Mouse (Mus musculus) embryonic facial prominence, embryonic 10.5 days (tissue): Measurements from ENCODE around the gene Vps52. TPM values are rescaled to one million over a fixed set of nuclear protein-coding genes. Genes with fewer than 3 reads are reported as not detected.

Source experiments
- DNase-seq: peaks from one replicate; pipeline ENCODE4 v3.0.0-alpha.2; 2017; ENCODE audit warnings: low spot score
- H3K27ac ChIP-seq: fragments of 300-500 bp; sonication (generic); replicated peaks from 2 replicates; pipeline ENCODE4 v1.5.1; 2016; ENCODE audit warnings: mild to moderate bottlenecking
- H3K27me3 ChIP-seq: fragments of 300-500 bp; sonication (generic); replicated peaks from 2 replicates; pipeline ENCODE4 v1.6.1; 2016; ENCODE audit warnings: low read depth, mild to moderate bottlenecking; ENCODE audit not compliant: poor library complexity, severe bottlenecking
- H3K36me3 ChIP-seq: fragments of 300-500 bp; sonication (generic); replicated peaks from 2 replicates; pipeline ENCODE4 v1.6.1; 2016; ENCODE audit warnings: mild to moderate bottlenecking, moderate library complexity
- H3K4me1 ChIP-seq: fragments of 300-500 bp; sonication (generic); 2 replicates; pipeline ENCODE4 v1.6.1; 2016
- H3K4me3 ChIP-seq: fragments of 300-500 bp; sonication (generic); 2 replicates; pipeline ENCODE4 v1.5.1; 2016; ENCODE audit warnings: mild to moderate bottlenecking, moderate library complexity
- H3K9me3 ChIP-seq: fragments of 300-500 bp; sonication (generic); 2 replicates; pipeline ENCODE4 v1.6.1; 2016; ENCODE audit warnings: mild to moderate bottlenecking
- whole genome bisulfite sequencing: fragments of 180-500 bp; shearing (Covaris S2); methylation state at CpG from one replicate; pipeline ENCODE4 v1.1.7; 2016; 5-methylcytosine and 5-hydroxymethylcytosine counted together
- polyA plus RNA-seq: library from polyadenylated mRNA; unstranded; fragments of >200 nt; fragmentation: Nextera tagmentation; extraction: Ambion mirVana; gene quantifications from 2 replicates; pipeline ENCODE4 v1.2.1, GENCODE M21; 2016

The Vps52 gene
- polyA plus RNA-seq, 1 experiment from 2014 or later, result 48.2 TPM

DNA sequence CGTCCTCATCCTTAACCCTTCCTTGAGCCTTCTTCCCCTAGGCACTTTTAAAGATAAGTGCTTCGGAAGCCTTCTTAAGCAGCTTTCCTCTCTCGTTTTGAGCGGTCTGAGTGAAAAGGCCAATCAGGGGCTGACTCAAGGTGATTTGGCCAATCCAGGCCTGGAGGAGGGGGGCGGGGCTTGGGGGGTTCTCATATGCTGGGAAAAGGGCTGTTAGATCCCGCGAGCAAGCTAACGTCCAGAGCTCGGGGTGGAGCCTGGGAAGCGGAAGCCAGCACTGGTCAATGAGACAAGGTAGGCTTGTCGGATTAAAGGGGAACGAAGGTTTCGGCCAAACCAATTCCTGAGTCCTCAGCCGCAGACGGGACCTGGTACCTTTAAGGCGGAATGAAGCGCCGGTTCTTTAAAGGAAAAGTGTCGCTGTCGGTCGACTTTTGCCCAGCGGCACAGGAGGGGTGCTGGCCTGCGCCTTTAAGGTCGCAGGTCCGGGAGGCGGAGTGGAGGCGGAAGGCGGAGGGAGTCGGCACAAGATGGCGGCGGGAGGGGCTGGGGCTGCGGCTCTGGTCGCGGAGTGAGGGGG lies 39.9 kb upstream of the Vps52 start, which contains the start of the genes Tapbp and Zbtb22:
Gene Tapbp (plus strand): TSS at position 229 of the 580 bp plus-strand sequence.
Gene Zbtb22 (plus strand): TSS at position 234 of the 580 bp plus-strand sequence.
- Histone ChIP-seq H3K27ac (peak within 1 kb of the TSS; percentile 94), H3K4me1 (peaks cover 76% of the 10 kb centered on the region), H3K9me3 (no peaks in the 10 kb centered on the region), H3K4me3 (peak within 1 kb of the TSS; percentile 73), H3K27me3 (peaks cover 10% of the 10 kb centered on the region; the same call in 1 of the 2 replicates), H3K36me3 (peaks cover 64% of the 10 kb centered on the region)
- peak; percentile 98 for DNase-seq
- WGBS, result under 1% methylated on average over 34 of the region's 34 CpGs

DNA sequence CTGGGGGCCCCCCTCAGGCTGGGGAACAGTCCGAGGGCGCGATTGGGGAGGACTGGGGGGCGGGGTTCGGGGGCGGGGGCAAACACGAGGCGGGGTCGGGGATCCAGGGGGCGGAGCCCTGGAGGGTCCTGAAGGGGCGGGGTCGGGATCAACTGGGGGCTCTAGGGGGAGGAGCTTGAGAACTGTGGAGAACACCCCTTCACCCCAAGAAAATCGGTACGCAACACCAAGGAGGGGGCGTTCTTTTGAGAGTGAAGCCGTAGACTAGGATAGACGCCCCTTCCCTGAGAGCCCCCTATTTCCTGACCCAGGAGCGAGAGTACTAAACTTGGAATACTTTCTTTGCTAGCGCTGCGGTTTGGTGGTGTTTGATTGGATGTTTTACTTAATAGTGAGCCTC lies 39.3 kb upstream of the Vps52 start:
- Histone ChIP-seq H3K36me3 (peaks cover 59% of the 10 kb centered on the region), H3K4me3 (peak overlapping the region; percentile 73), H3K9me3 (no peaks in the 10 kb centered on the region), H3K27me3 (peaks cover 10% of the 10 kb centered on the region; the same call in 1 of the 2 replicates), H3K27ac (peak overlapping the region; percentile 94), H3K4me1 (peaks cover 76% of the 10 kb centered on the region)
- no peak for DNase-seq
- under 1% methylated on average over 20 of the region's 20 CpGs for WGBS

DNA sequence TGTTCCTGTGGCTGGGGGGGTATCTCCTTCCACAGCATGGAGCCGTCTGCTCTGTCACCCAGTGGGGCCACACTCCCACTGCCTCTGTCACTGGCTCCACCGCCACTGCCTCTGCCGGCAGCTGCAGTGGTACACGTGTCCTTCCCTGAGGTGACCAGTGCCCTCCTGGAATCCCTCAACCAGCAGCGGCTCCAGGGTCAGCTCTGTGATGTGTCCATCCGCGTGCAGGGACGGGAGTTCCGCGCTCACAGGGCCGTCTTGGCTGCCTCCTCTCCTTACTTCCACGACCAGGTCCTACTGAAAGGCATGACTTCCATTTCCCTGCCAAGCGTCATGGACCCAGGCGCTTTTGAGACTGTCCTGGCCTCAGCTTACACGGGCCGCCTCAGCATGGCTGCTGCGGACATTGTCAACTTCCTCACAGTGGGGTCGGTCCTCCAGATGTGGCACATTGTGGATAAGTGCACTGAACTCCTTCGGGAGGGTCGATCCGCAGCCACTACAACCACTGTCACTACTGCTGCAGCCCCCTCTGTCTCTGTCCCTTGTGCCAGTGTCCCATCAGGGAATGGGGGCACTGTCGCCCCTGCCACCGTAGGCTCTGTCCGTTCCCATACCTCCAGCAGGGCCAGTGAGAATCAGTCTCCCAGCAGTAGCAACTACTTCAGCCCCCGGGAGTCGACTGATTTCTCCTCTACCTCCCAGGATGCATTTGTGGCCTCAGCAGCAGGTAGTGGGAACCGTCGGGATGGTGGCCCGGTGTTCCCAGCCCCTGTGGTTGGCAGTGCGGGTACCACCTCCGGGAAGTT lies 38.6 kb upstream of the Vps52 start:
- 80% methylated on average over 31 of the region's 31 CpGs for WGBS
- H3K27ac ChIP-seq, result peak overlapping the region; percentile 36; the same call in 1 of the 2 replicates
- H3K4me3 ChIP-seq, result peak overlapping the region; percentile 73
- H3K9me3 ChIP-seq, result no peaks in the 10 kb centered on the region
- peaks cover 10% of the 10 kb centered on the region; the same call in 1 of the 2 replicates for H3K27me3 ChIP-seq
- peaks cover 51% of the 10 kb centered on the region for H3K36me3 ChIP-seq
- peak; percentile 17 for DNase-seq
- peaks cover 70% of the 10 kb centered on the region for H3K4me1 ChIP-seq

DNA sequence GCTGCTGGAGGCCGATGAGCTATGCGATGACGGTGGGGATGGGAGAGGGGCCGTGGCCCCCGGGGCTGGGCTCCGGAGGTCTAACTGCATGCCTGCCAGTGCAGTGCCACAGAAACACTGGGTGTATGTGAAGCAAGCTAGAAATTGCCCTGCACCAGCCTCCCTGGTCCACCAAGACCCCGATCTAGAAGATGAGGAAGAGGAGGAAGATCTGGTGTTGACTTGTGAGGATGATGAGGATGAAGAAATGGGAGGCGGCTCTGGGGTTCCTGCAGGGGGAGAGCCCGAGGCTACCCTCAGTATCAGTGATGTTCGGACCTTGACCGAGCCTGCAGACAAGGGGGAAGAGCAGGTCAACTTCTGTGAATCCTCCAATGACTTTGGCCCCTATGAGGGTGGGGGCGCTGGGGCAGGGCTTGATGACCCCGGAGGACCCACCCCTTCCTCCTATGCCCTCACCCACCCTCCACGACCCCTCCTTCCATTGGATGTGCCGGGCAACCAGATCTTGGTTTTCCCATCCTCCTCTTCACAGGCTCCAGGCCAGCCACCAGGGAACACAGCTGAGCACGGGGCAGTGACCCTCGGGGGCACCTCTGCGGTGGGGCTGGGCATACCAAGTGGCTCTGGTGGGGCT lies 37.8 kb upstream of the Vps52 start:
- H3K27me3 ChIP-seq, result peaks cover 10% of the 10 kb centered on the region; the same call in 1 of the 2 replicates
- H3K9me3 ChIP-seq, result no peaks in the 10 kb centered on the region
- 82% methylated on average over 18 of the region's 18 CpGs for WGBS
- H3K27ac ChIP-seq, result no peak overlapping the region
- peak; percentile 7 for DNase-seq
- H3K36me3 ChIP-seq, result peaks cover 44% of the 10 kb centered on the region
- H3K4me1 ChIP-seq, result peaks cover 70% of the 10 kb centered on the region
- peak overlapping the region; percentile 73 for H3K4me3 ChIP-seq

DNA sequence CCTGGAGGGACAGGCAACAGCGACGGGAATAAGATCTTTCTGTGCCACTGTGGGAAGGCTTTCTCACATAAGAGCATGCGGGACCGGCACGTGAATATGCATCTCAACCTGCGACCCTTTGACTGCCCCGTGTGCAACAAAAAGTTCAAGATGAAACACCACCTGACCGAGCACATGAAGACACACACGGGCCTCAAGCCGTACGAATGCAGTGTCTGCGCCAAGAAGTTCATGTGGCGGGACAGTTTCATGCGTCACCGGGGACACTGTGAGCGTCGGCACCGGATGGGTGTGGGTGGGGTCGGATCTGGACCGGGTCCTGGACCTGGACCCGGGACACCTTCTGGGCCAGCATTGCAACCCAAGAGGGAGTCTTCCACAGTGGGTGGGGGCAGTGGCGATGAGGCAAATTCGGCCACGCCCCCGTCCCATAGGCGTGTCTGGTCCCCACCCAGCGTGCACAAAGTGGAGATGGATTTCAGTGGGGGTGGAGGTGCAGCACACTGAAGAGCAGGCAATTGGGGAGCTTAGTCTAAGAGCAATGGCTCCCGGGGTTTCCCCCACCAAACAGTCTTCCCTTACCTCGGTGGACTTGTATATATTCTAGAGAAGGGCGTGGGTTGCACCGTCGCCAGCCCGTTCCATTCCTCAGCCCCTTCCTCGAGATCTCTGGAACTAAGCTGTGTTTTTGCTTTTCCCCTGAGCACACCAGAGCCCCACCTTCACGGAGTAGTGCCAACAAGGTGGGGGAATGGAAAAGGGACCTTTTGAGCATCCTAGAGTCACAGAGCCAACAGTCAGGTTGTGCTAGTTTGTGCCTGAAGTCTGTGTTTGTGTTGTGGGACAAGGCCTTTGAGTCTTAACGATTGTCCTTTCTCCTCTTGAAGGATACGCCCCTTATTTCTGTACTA lies 37.1 kb upstream of the Vps52 start:
- no peak overlapping the region for H3K27ac ChIP-seq

DNA sequence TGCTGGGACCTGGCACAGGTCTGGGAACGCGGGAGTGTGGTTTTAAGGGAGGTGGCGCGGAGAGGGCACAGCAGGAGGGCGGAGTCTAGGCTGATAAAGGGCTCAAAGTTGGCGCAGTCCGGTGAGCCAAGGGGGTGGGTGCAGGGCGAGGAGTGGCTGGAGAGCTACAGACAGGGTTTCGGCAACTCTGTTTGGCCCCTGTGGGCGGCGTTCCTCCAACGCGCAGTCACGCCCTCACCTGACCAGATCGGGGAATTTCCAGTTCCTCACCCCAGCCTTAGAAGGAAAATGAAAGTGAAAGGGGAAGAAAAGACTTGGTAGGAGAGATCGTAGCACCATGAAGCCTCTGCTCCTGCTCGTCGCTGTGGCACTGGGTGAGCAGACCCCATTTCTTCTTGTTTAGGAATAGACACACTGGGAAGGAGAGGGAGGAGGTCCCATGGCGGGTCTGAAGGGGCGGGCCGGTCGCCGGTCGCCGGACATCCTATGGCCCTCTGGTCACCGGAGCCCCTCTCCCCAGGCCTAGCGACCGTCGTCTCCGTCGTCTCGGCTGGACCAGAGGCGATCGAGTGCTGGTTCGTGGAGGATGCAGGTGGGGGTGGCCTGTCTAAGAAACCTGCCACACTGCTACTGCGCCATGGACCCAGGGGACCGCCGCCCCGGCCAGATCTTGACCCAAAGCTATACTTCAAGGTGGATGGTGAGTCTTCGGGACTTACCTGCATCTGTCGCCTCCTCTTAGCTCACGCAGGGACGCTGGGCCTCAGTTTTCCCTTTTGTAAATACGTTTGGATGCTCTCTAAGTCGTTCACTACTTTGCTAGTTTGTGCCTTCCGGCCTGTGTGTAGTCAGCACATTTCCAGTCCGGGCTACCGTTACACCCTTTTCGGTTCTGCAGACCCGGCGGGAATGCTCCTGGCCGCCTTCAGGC lies 36.0 kb upstream of the Vps52 start:
- H3K27ac ChIP-seq, result peak overlapping the region; percentile 65
- peak overlapping the region; percentile 73 for H3K4me3 ChIP-seq
- H3K27me3 ChIP-seq, result peaks cover 10% of the 10 kb centered on the region; the same call in 1 of the 2 replicates
- peak; percentile 57 for DNase-seq
- under 1% methylated on average over 52 of the region's 52 CpGs for WGBS
- H3K4me1 ChIP-seq, result peaks cover 59% of the 10 kb centered on the region
- peaks cover 26% of the 10 kb centered on the region for H3K36me3 ChIP-seq
- no peaks in the 10 kb centered on the region for H3K9me3 ChIP-seq

More for the DNA sequence above, 37.1 kb upstream of the Vps52 start:
- 62% methylated on average over 37 of the region's 37 CpGs for WGBS
- H3K27me3 ChIP-seq, result peaks cover 10% of the 10 kb centered on the region; the same call in 1 of the 2 replicates
- no peaks in the 10 kb centered on the region for H3K9me3 ChIP-seq
- DNase-seq, result peak; percentile 9
- peaks cover 36% of the 10 kb centered on the region for H3K36me3 ChIP-seq
- H3K4me1 ChIP-seq, result peaks cover 70% of the 10 kb centered on the region
- H3K4me3 ChIP-seq, result peak overlapping the region; percentile 73

DNA sequence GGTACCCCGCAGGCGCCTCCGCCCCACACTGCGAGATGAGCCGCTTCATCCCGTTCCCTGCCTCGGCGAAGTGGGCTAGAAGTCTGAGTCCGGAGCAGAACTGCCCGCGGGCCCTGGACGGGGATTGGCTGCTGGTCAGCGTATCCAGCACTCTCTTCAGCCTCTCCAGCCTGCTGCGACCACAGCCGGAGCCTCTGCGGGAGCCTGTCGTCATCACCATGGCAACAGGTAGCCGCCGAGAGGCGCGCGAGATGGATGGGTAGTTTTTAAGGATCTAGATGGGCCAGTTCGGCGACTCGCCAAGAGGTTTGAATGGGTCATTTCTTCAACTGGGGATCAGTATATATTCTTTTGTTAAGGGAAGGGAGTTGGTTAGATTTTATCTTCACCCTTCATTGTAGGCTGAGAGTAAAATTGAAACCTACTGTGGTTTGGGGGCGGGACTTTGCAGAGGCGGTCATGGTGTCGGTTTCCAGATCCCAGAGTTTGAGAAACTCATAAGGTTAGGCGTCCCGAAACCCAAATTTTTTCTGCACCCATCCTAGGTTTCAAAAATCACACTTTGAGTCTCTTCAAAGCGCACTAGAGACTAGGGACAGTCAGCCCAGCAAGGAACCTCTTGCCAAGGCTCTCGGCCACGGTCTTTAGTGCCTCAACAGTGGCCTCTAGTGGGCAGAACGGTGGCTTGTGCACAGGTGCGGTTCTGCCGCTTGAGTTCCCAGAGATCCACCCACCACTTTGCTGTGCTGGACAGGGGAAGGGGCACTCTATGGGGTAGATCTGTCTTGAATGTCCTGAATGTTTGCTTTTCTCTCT lies 35.1 kb upstream of the Vps52 start:
- peaks cover 10% of the 10 kb centered on the region; the same call in 1 of the 2 replicates for H3K27me3 ChIP-seq
- H3K4me1 ChIP-seq, result peaks cover 50% of the 10 kb centered on the region
- no peaks in the 10 kb centered on the region for H3K9me3 ChIP-seq
- under 1% methylated on average over 36 of the region's 36 CpGs for WGBS
- peak; percentile 90 for DNase-seq
- peak overlapping the region; percentile 73 for H3K4me3 ChIP-seq
- peak overlapping the region; percentile 65 for H3K27ac ChIP-seq
- peaks cover 27% of the 10 kb centered on the region for H3K36me3 ChIP-seq

DNA sequence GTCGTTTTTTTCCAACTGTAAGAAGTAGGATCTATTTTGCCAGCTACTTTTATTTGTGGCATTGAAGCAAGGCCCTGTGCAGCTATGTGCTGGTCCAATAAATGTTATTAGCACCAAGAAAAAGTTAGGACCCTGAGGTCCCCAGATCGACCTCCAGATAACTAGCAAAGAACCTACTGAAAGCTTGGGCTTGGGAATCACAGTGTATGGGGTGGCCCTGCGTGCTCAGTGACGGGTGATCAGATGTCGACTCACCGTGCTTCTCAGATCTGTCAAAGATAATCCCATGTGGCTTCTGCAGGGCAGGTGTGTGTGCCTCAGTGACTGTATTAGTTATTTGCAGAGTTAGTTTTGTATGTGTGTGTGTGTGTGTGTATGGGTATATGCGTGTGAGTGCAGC lies 34.3 kb upstream of the Vps52 start:
- peak overlapping the region; percentile 73; the same call in 1 of the 2 replicates for H3K4me3 ChIP-seq
- no peaks in the 10 kb centered on the region for H3K9me3 ChIP-seq
- DNase-seq, result no peak
- WGBS, result 89% methylated on average over 7 of the region's 7 CpGs
- peaks cover 36% of the 10 kb centered on the region for H3K36me3 ChIP-seq
- H3K27me3 ChIP-seq, result peaks cover 10% of the 10 kb centered on the region; the same call in 1 of the 2 replicates
- H3K27ac ChIP-seq, result no peak overlapping the region
- peaks cover 49% of the 10 kb centered on the region for H3K4me1 ChIP-seq

DNA sequence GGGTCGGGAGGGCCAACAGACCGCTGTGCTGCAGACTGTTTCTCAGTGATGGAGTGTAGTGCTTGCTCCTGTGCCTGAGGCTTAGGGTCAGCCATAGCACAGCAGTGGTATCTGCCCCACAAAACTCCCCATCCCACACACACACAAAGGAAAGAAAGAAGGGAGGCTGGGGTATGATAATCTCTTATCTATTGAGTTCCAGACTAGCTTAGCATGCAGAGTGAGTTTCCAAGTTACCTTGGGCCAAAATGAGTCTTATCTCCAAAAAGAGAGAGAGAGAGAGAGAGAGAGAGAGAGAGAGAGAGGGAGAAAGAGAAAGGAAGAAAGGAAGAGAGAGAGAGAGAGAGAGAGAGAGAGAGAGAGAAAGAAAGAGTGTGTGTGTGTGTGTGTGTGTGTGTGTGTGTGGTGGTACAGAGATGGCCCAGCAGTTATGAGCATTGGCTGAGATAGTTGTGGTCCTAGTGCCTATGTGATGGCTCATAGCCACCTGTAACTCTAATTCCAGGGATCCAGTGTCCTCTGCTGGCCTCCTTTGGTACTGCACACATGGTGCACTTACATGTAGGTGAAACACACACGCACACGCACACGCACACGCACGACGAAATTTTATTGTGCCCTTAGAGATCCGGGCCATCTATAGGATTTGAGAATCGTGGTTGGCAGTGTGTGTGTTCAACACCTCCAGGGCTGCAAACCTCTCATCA lies 30.9 kb upstream of the Vps52 start:
- DNase-seq, result no peak
- Histone ChIP-seq H3K4me1 (peaks cover 31% of the 10 kb centered on the region), H3K4me3 (0 out of 2 replicates have a peak overlapping the region, but pooled peaks have one; percentile 28), H3K9me3 (no peaks in the 10 kb centered on the region), H3K36me3 (peaks cover 25% of the 10 kb centered on the region), H3K27ac (no peak overlapping the region), H3K27me3 (no peaks in the 10 kb centered on the region)
- WGBS, result 86% methylated on average over 10 of the region's 10 CpGs
